Mouse (Mus musculus) myocyte (in vitro differentiated cells): ENCODE results near the gene Phactr4. TPM values are rescaled to one million over a fixed set of nuclear protein-coding genes. Genes with fewer than 3 reads are reported as not detected.

ENCODE experiments used
- H3K27me3 ChIP-seq: one replicate; pipeline ENCODE4 v1.6.1; 2011; ENCODE audit not compliant: control insufficient read depth, insufficient read depth, insufficient read length
- H3K36me3 ChIP-seq: one replicate; pipeline ENCODE4 v1.6.1; 2011; ENCODE audit not compliant: control insufficient read depth, insufficient read depth
- H3K4me2 ChIP-seq: one replicate; pipeline ENCODE4 v1.6.1; 2011; ENCODE audit warnings: low read depth, control low read depth
- H3K4me3 ChIP-seq: one replicate; pipeline ENCODE4 v1.5.1; 2011; ENCODE audit warnings: mild to moderate bottlenecking, control low read depth, moderate library complexity
- H3K79me2 ChIP-seq: one replicate; pipeline ENCODE4 v1.6.1; 2011; ENCODE audit not compliant: control insufficient read depth, insufficient read depth
- H3ac ChIP-seq: one replicate; pipeline ENCODE4 v1.6.1; 2011; ENCODE audit not compliant: control insufficient read depth, insufficient read length
- CEBPB ChIP-seq: IDR thresholded peaks from 2 replicates; pipeline ENCODE4 v1.6.1; 2011; ENCODE audit warnings: mild to moderate bottlenecking, moderate library complexity; ENCODE audit not compliant: poor library complexity, insufficient read depth, severe bottlenecking
- E2F4 ChIP-seq: IDR thresholded peaks from one replicate; pipeline ENCODE4 v1.6.1; 2011; ENCODE audit warnings: mild to moderate bottlenecking, control low read depth, moderate library complexity; ENCODE audit not compliant: insufficient read depth
- MAX ChIP-seq: IDR thresholded peaks from one replicate; pipeline ENCODE4 v1.6.1; 2011; ENCODE audit warnings: low read depth, mild to moderate bottlenecking, control low read depth
- MYOD1 ChIP-seq, 3 experiments: IDR thresholded peaks; one replicate each; pipeline ENCODE4 v1.6.1; 2011; ENCODE audit warnings: control low read depth in 2 of 3, low read depth in 2 of 3, mild to moderate bottlenecking in 2 of 3, moderate library complexity in 1 of 3; ENCODE audit not compliant: insufficient read length in 2 of 3, control insufficient read depth in 1 of 3
- MYOG ChIP-seq, 3 experiments: IDR thresholded peaks; one replicate each; pipeline ENCODE4 v1.6.1; 2011; ENCODE audit warnings: control low read depth in 2 of 3, low read depth in 2 of 3, mild to moderate bottlenecking in 2 of 3; ENCODE audit not compliant: insufficient read length in 2 of 3, control insufficient read depth in 1 of 3, insufficient read depth in 1 of 3
- POLR2A ChIP-seq: IDR thresholded peaks from one replicate; pipeline ENCODE4 v1.6.1; 2011; ENCODE audit warnings: low read depth, mild to moderate bottlenecking, control low read depth, moderate library complexity; ENCODE audit not compliant: insufficient read length
- POLR2AphosphoS2 ChIP-seq: IDR thresholded peaks from one replicate; pipeline ENCODE4 v1.6.1; 2011; ENCODE audit warnings: low read depth, control low read depth; ENCODE audit not compliant: insufficient read length
- REST ChIP-seq: IDR thresholded peaks from one replicate; pipeline ENCODE4 v1.6.1; 2011; ENCODE audit warnings: mild to moderate bottlenecking, control low read depth, moderate library complexity; ENCODE audit not compliant: insufficient read depth, insufficient read length
- SRF ChIP-seq: IDR thresholded peaks from one replicate; pipeline ENCODE4 v1.6.1; 2011; ENCODE audit warnings: low read depth; ENCODE audit not compliant: control insufficient read depth, insufficient read length
- TCF12 ChIP-seq: IDR thresholded peaks from one replicate; pipeline ENCODE4 v1.6.1; 2011; ENCODE audit warnings: mild to moderate bottlenecking, control low read depth; ENCODE audit not compliant: poor library complexity, insufficient read depth, severe bottlenecking
- TCF3 ChIP-seq: IDR thresholded peaks from one replicate; pipeline ENCODE4 v1.6.1; 2011; ENCODE audit warnings: low read depth, control low read depth; ENCODE audit not compliant: insufficient read length
- USF1 ChIP-seq: IDR thresholded peaks from one replicate; pipeline ENCODE4 v1.6.1; 2011; ENCODE audit warnings: low read depth, mild to moderate bottlenecking, control low read depth, moderate library complexity
- polyA plus RNA-seq: library from polyadenylated mRNA; unstranded; fragments of >200 nt; fragmentation: generic; extraction: Trizol; gene quantifications from one replicate; pipeline ENCODE4 v1.2.1, GENCODE M21; 2012; ENCODE audit warnings: missing spikeins

Phactr4 gene
- polyA plus RNA-seq, 1 experiment: 15.8 TPM

DNA sequence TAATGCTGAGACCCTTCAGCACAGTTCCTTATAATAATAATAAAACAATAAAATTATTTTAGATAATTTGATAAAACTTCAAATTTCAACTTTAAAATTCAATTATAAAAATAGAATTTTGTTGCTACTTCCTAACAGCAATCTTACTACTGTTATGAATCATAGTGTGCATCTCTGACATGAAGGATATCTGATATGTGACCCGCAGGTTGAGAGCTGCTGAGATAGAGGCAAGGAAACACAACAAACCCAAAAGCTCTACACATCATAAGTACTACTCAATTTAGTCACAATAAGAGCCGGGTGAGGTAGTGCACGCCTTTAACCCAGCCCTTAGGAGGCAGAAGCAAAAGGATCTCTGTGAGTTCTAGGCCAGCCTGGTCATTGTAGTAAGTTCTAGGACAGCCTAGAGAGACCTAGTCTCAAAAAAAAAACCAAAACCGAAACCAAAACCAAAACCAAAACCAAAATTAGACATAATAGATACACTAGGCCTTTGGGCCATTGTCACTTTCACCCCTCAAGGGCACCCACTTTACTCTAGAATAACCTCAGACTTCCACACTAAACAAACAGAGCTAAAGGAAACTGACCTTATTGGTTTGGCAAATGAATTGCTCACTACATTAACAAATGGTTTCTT lies 12.6 kb downstream of the Phactr4 start:
- Histone ChIP-seq H3K4me3 (no peak overlapping the region), H3K36me3 (no peaks in the 10 kb centered on the region), H3K27me3 (no peaks in the 10 kb centered on the region), H3K4me2 (no peak overlapping the region), H3K79me2 (peaks cover 78% of the 10 kb centered on the region), H3ac (no peak overlapping the region)
- TF ChIP-seq TCF12 (no peak), POLR2AphosphoS2 (no peak), MYOD1 (IDR thresholded peaks at IDR 0.05; ENCODE audit: control insufficient read depth in 1 of 3, insufficient read length in 2 of 3, low read depth in 2 of 3) (no peak), REST (no peak), MAX (no peak), USF1 (no peak), E2F4 (no peak), TCF3 (no peak), SRF (no peak), POLR2A (no peak), MYOG (IDR thresholded peaks at IDR 0.05; ENCODE audit: control insufficient read depth in 1 of 3, insufficient read depth in 1 of 3, insufficient read length in 2 of 3, low read depth in 2 of 3) (no peak), CEBPB (no peak)

DNA sequence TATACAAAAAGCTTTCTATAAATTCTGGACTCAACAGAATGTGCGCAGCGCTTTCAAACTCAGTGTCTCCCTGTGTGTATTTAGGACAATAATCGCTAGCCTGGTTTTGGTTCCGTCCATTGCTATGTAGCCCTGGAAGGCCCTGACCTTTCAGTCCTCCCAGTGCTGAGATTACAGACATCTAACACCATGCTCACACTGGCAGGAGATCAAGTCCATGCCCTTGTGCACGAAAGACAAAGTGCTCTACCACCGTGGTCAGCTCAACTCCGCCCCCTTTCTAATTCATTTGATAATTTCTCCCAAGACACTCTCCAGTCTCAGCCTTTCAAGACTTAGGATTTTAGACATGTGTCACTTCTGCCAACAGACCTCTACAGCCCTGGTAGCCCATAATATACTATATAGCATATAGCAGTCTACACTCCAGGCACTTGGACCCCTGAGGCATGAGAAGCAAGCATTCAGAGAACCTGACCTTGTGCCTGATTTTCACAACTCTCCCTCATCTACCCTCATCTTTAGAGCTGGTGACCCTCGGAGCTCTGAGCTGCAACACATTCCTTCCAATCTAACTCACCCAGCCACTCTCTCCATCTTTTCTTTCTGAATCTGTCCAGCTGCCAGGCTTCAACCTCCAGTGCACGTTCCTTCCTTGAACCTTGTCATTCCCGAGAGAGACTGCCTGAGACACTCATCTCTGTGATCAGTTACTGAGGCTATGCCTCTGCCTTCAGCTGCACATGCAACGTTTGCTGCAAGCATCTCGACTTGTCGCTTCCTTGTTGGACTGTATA lies 15.7 kb downstream of the Phactr4 start:
- H3ac ChIP-seq: no peak overlapping the region
- H3K4me2 ChIP-seq: no peak overlapping the region
- H3K36me3 ChIP-seq: no peaks in the 10 kb centered on the region
- TF ChIP-seq CEBPB: no peak
- TF ChIP-seq TCF3: no peak
- no peak for TF ChIP-seq REST
- TF ChIP-seq TCF12: no peak
- no peak for TF ChIP-seq SRF
- no peak for TF ChIP-seq POLR2A
- no peak for TF ChIP-seq USF1
- TF ChIP-seq MYOD1 (IDR thresholded peaks at IDR 0.05; ENCODE audit: control insufficient read depth in 1 of 3, insufficient read length in 2 of 3, low read depth in 2 of 3): no peak
- TF ChIP-seq POLR2AphosphoS2: no peak
- no peak for TF ChIP-seq MYOG (IDR thresholded peaks at IDR 0.05; ENCODE audit: control insufficient read depth in 1 of 3, insufficient read depth in 1 of 3, insufficient read length in 2 of 3, low read depth in 2 of 3)
- TF ChIP-seq MAX: no peak
- no peak for TF ChIP-seq E2F4
- no peaks in the 10 kb centered on the region for H3K27me3 ChIP-seq
- H3K79me2 ChIP-seq: peaks cover 86% of the 10 kb centered on the region
- H3K4me3 ChIP-seq: no peak overlapping the region

DNA sequence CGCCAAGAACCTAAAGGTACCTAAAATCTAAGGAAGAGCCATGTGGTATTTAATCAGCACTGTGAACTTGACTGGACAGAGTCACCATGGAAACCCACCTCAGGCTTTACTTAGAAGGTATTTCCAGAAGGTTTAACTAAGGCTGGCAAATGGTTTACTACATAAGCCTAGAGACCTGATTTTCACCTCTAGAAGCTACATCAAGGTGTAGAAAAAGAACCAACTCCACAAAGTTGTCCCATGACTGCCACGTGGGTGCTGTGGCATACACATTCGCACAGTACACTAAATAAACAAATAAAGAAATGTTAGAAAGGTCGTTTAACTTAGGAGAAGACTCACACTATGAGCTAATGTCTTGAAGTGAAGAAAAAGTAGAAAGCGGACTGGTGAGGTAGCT lies 17.7 kb downstream of the Phactr4 start:
- Histone ChIP-seq H3K27me3 (no peaks in the 10 kb centered on the region), H3ac (no peak overlapping the region), H3K79me2 (peaks cover 85% of the 10 kb centered on the region), H3K36me3 (no peaks in the 10 kb centered on the region), H3K4me2 (no peak overlapping the region), H3K4me3 (no peak overlapping the region)
- TF ChIP-seq MYOD1 (IDR thresholded peaks at IDR 0.05; ENCODE audit: control insufficient read depth in 1 of 3, insufficient read length in 2 of 3, low read depth in 2 of 3) (no peak), POLR2AphosphoS2 (no peak), CEBPB (no peak), USF1 (no peak), TCF3 (no peak), REST (no peak)

DNA sequence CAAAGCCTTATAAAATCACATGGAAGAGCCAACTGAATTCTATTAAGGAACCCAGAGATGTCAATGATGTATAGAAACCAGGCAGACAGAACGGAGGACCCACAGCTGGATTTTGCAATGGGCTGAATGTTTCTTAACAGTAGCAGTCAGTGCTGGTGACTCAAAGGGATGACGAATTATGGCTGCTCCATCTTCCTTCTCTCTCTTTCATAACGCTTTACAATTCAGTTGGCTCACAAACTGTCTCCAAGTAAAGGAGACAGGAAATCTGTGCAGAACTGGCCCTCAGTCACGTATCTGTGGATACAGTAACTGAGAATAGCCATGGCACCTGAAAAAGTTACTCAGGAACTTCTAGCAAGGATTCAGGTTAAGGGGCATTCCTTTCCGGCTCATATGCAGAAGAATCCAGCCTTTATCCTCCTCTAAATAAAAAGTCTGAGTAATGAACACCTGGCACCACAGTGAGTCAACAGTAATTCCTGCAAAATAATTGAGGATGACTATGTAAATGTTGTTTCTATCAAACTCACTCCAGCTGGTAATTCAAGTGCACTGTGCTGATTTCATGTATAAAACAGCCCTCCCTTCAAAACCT lies 19.1 kb downstream of the Phactr4 start:
- H3K4me2 ChIP-seq: peak overlapping the region; percentile 65
- H3K36me3 ChIP-seq: no peaks in the 10 kb centered on the region
- H3K4me3 ChIP-seq: no peak overlapping the region
- no peak overlapping the region for H3ac ChIP-seq
- peak; percentile 81 for TF ChIP-seq CEBPB
- TF ChIP-seq POLR2A: no peak
- H3K27me3 ChIP-seq: no peaks in the 10 kb centered on the region
- peaks cover 79% of the 10 kb centered on the region for H3K79me2 ChIP-seq

DNA sequence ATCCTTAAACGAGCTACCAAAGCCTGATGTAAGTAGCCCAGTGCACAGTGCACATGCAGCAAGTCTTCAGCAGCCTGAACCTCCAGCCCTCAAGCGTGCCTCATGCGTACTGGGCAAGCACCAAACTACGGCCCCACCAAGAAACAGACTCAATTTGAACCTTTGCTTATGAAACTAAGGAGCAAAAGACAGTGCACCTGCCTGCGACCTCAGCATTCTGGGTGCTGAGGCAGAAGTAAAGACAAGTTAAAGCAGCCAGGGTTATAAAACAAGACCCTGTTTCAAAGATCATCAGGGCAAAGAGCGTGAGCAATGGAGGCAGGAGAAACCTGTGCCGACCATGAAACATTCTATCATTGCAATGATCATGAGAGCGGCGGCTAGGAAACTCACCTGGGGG lies 21.3 kb downstream of the Phactr4 start:
- no peak for TF ChIP-seq POLR2AphosphoS2
- no peak for TF ChIP-seq USF1
- TF ChIP-seq E2F4: no peak
- no peak for TF ChIP-seq TCF12
- no peak for TF ChIP-seq POLR2A
- TF ChIP-seq MYOG (IDR thresholded peaks at IDR 0.05; ENCODE audit: control insufficient read depth in 1 of 3, insufficient read depth in 1 of 3, insufficient read length in 2 of 3, low read depth in 2 of 3): no peak
- no peak for TF ChIP-seq SRF
- no peak for TF ChIP-seq CEBPB
- no peak for TF ChIP-seq REST
- no peak for TF ChIP-seq MYOD1 (IDR thresholded peaks at IDR 0.05; ENCODE audit: control insufficient read depth in 1 of 3, insufficient read length in 2 of 3, low read depth in 2 of 3)
- TF ChIP-seq MAX: no peak
- no peak for TF ChIP-seq TCF3
- Histone ChIP-seq H3K4me2 (no peak overlapping the region), H3K36me3 (no peaks in the 10 kb centered on the region), H3K27me3 (no peaks in the 10 kb centered on the region), H3K79me2 (peaks cover 74% of the 10 kb centered on the region), H3ac (no peak overlapping the region), H3K4me3 (no peak overlapping the region)
